Mouse (Mus musculus) heart, postnatal 14 days (tissue): ENCODE measurements around the gene Lrpap1. TPM values are rescaled to one million over a fixed set of nuclear protein-coding genes. Genes with fewer than 3 reads are reported as not detected.

Experiments used
- DNase-seq, 2 experiments: peaks; one replicate each; pipeline ENCODE4 v3.0.0; 2021 to 2022
- intact Hi-C: fragments of 180-260 bp; cut with DNase I; formaldehyde crosslinking; loops from one replicate; pipeline ENCODE4 v1.15.1; 2025
- long read RNA-seq, 2 experiments: library from polyadenylated mRNA; stranded (forward); transcript quantifications; one replicate each; pipeline ENCODE4 v2.0.0; 2021
- total RNA-seq, 2 experiments: library from RNA; stranded (reverse); gene quantifications; 2 replicates each; pipeline ENCODE4 v1.2.3; 2021

The Lrpap1 gene
- 10 to 100 TPM; 41.8 to 51.1 TPM for total RNA-seq
- long read RNA-seq, experiment 1, transcript Lrpap1-201 (8 exons, 2,981 nt) = major isoform, 200 of 216 reads
- long read RNA-seq, experiment 1, partial matches to known transcripts = 3 of 216 reads
- long read RNA-seq, experiment 1, other reads (novel, unspliced or antisense) = 12 of 216 reads
- long read RNA-seq, experiment 2, transcript Lrpap1-201 (8 exons, 2,981 nt) = major isoform, 175 of 186 reads
- long read RNA-seq, experiment 2, partial matches to known transcripts = 3 of 186 reads
- long read RNA-seq, experiment 2, other reads (novel, unspliced or antisense) = 8 of 186 reads

GRCm38 (mm10) chr5:35104960-35105921 is at the start of gene Lrpap1:
Gene Lrpap1 (minus strand): TSS chr5:35105766.
- DNase-seq = peak; percentile 89 to 90
- intact Hi-C loops = no loop called here

- intact Hi-C loops = no loop called here
These were observed 44.4 kb upstream of the Lrpap1 start for GRCm38 (mm10) chr5:35149939-35150338.

GRCm38 (mm10) chr5:35149526-35149925 is 44.0 kb upstream of the Lrpap1 start:
- intact Hi-C loops = no loop called here
- DNase-seq = no peak

More at GRCm38 (mm10) chr5:35149939-35150338, 44.4 kb upstream of the Lrpap1 start:
- no peak for DNase-seq

- no peak for DNase-seq
- intact Hi-C loops = no loop called here
These were observed 42.6 kb upstream of the Lrpap1 start for GRCm38 (mm10) chr5:35147963-35148767.

- intact Hi-C loops = no loop called here
- DNase-seq = no peak
These were observed 41.8 kb upstream of the Lrpap1 start for GRCm38 (mm10) chr5:35147155-35147962.

GRCm38 (mm10) chr5:35146747-35147146 is 41.2 kb upstream of the Lrpap1 start:
- intact Hi-C loops = no loop called here
- no peak for DNase-seq

GRCm38 (mm10) chr5:35144716-35145115 is 39.1 kb upstream of the Lrpap1 start:
- DNase-seq = no peak
- intact Hi-C loops = no loop called here

- intact Hi-C loops = no loop called here
- no peak for DNase-seq
These were observed 38.1 kb upstream of the Lrpap1 start for GRCm38 (mm10) chr5:35143460-35144245.

GRCm38 (mm10) chr5:35142910-35143309 is 37.3 kb upstream of the Lrpap1 start:
- no peak for DNase-seq
- intact Hi-C loops = no loop called here

GRCm38 (mm10) chr5:35141316-35141715 is 35.8 kb upstream of the Lrpap1 start:
- no peak for DNase-seq
- intact Hi-C loops = no loop called here

GRCm38 (mm10) chr5:35138183-35138611 is 32.6 kb upstream of the Lrpap1 start:
- intact Hi-C loops = no loop called here

GRCm38 (mm10) chr5:35137510-35138182 is 32.1 kb upstream of the Lrpap1 start:
- intact Hi-C loops = no loop called here
- DNase-seq = no peak

More at GRCm38 (mm10) chr5:35138183-35138611, 32.6 kb upstream of the Lrpap1 start:
- no peak for DNase-seq

- DNase-seq = no peak
- intact Hi-C loops = no loop called here
These were observed 30.3 kb upstream of the Lrpap1 start for GRCm38 (mm10) chr5:35135903-35136302.

GRCm38 (mm10) chr5:35134286-35134685 is 28.7 kb upstream of the Lrpap1 start:
- no peak for DNase-seq
- intact Hi-C loops = loop anchor here (5.0 kb wide), 1 partner anchor 82 kb away; no protein-coding TSS in a partner anchor

GRCm38 (mm10) chr5:35133468-35133867 is 27.9 kb upstream of the Lrpap1 start:
- no peak for DNase-seq
- intact Hi-C loops = loop anchor here (2.0 to 5.0 kb wide), 2 partner anchors 51 to 81 kb away; no protein-coding TSS in a partner anchor

- intact Hi-C loops = loop anchor here (2.0 to 5.0 kb wide), 2 partner anchors 52 to 80 kb away; no protein-coding TSS in a partner anchor
- no peak for DNase-seq
These were observed 26.9 kb upstream of the Lrpap1 start for GRCm38 (mm10) chr5:35132278-35132980.

- intact Hi-C loops = loop anchor here (2.0 to 5.0 kb wide), 2 partner anchors 53 to 79 kb away; no protein-coding TSS in a partner anchor
- DNase-seq = peak; percentile 86 to 94
These were observed 26.2 kb upstream of the Lrpap1 start for GRCm38 (mm10) chr5:35131773-35132172.
